Mouse (Mus musculus): Measurements from ENCODE around the gene Vhl.
"Not testable (repeated sequence)": the region's sequence is repeated elsewhere in the genome, so short reads cannot be mapped to it uniquely, and the experiment has no call there.

The Vhl gene

DNA sequence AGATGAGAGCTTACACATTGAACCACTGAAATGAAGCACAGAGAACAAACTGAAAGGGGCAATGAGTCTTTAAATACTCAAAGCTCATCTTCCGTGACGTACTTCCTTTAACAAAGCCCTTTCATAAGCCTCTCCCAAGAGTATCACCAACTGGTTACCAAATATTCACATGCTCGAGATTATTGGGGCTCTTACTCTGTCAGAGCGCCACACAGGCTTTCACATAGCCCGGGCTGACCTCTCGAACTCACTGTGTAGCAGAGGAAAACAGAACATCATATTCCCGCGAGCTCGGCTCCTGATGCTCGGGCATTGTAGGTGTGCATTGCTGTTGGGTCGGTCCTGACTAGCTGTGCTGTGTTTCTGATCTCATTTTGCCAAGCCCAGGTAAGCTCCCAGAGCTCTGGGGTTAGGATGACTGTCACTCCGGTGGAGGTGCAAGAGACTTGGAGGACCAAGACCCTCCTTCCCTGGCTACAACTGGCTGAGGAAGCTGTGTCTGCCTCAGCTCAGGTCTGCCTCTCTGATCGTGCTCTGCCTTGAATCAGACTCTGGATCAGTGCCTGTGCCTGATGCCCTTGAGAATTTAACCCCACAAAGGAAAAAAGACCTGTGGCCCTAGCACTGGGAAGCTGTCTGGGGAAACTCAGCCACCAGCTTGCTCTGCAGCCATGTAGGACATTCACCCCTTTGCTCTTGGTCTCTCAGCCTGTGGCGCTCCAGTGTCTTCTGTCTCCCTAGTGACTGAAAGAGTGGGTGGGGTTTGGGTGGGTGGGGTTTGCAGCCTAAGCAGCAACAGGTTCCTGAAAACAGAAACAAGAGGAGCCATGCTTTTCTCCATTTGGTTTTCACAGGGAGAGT is 37.0 kb downstream of the Vhl start:
- DNase-seq (ENCODE audit: low read depth, low spot score) = no peak

GRCm38 (mm10) chr6:113661353-113662241 is 37.8 kb downstream of the Vhl start:
- no peak for DNase-seq (ENCODE audit: low read depth, low spot score)

GRCm38 (mm10) chr6:113662964-113663700 is 39.4 kb downstream of the Vhl start:
- no peak for DNase-seq (ENCODE audit: low read depth, low spot score)

DNA sequence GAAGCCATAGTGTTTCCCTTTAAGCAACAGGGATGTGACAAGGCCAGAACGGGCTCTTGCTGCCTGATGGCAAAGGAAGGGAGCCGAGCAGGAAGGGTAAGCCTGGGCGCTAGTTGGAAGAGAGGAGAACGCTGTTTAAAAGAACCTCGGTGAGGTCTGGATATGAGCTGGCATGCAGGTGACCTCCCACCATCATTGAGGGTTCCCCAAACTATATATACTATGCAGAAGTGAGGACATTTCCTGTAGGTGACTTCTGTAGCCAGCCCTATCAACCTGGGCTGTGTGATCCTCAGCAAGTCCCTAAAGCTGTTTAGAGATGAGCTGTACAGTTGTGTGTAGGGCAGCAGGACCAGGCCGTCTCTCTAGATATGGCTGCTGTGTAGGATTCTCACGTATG is 40.5 kb downstream of the Vhl start:
- DNase-seq (ENCODE audit: low read depth, low spot score) = no peak

GRCm38 (mm10) chr6:113667611-113668122 is 43.9 kb downstream of the Vhl start:
- DNase-seq (ENCODE audit: low read depth, low spot score) = no peak

DNA sequence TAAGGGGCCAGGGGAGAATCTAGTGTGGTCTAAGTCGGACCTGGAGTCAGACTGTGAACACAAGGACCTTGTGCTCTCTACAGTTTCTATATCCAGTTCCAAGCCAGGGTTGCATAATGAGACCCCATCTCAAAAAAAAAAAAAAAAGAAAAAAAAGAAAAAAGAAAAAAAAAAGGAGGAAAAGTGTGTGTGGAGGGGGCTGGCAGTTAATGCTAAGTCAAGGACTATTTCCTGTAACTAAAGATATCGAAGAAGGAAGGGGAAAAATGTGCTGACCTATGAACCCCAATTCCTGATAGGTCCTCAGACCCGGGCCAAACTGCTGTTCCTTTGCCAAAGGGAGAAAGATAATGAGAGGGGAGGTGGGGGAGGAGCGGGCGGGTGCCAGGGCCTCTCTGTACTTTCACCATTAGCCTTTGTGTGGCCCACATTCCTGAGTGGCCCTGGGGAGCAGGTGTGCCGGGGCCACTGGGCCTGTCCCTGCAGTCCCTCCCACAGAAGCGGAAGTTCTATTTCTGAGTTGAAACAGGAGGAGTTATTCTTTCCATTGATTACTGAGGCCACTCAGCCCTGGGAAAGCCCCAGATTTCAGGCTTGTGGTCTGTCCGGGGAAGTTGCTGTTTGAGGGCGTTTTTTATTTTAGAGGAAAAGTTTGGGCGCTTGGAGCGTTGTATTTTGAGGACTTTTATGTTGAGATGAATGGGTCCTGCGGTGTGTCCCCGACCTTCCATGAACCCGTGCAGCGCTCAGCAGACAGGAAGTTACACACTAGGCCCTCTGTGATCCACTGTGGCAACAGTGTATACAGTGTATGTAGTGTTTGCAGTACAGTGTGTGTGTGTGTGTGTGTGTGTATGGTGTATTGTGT is 44.8 kb downstream of the Vhl start:
- no peak for DNase-seq (ENCODE audit: low read depth, low spot score)

DNA sequence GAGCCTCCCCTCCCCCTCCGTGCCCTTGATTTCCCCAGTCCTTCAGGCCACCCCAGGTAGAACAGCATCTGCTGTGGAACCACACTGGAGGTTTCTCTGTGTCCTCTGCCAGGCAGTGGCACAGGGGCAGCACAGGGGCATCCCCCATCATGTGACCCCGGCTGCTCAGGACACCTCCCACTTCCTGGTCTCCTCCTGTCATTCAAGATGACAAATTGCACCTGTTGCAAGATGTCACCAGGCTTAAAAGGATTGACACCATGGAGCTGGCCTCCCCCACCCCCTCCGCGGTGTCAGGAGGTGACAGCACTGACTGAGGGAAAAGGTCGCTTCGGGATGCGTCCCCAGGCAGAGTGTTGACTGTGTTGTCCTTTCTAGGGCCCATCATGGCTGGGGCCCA is 46.1 kb downstream of the Vhl start:
- DNase-seq (ENCODE audit: low read depth, low spot score) = no peak

- DNase-seq (ENCODE audit: low read depth, low spot score) = not testable (repeated sequence)
Observed at GRCm38 (mm10) chr6:113672029-113672428, 48.3 kb downstream of the Vhl start.

DNA sequence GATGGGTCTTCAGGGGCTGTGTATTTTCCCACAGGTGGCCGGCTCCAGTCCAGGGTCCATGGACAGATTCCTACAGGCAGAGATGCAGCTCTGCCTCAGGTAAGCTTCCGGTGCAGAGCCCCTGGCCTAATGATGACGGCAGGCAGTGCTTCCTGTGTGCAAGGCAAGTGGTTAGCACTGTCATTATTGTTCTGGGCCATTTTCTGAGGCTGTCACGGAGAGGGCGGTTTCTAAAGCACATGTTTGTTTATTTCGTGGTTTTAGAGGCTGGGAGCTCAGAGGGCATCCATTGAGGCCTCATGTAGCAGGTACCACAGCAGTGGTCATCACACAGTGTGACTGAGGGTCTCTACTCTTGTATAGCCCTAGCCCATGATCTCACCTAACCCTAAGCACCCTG is 49.2 kb downstream of the Vhl start:
- no peak for DNase-seq (ENCODE audit: low read depth, low spot score)

- no peak for DNase-seq (ENCODE audit: low read depth, low spot score)
Observed at GRCm38 (mm10) chr6:113675234-113675633, 51.5 kb downstream of the Vhl start.

GRCm38 (mm10) chr6:113675991-113676390 is 52.2 kb downstream of the Vhl start:
- no peak for DNase-seq (ENCODE audit: low read depth, low spot score)

DNA sequence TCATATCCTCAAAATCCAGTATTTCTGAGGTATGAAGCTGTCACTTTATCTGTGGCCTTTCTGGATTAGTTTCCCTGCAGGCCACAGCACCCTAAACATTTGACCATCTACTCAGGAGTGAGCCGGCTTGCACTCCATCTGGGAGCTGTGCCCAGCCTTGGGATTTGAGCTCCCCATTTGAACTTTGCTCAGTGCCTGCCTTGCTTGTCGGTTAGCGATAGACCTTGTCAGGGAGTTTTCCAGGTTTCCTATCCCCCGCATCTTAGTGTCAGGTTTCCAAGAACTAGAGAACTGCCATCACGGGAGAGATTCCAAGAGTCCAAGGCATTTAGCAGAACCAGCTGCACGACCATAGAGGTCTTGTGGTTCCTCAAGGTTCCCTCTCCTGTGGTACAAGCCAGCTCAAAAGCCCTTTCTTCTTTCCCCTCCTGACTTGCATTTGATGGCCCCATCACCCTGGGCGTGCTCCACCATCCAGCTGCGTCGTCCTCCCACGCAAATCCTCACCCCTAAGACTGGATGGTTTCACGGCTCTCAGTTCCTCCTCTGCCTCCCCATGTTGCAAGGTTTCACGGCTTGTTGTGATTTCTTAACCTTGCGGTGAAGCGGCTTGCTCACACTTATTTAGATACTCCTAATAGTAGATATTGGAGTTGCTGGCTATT is 53.4 kb downstream of the Vhl start:
- no peak for DNase-seq (ENCODE audit: low read depth, low spot score)

- no peak for DNase-seq (ENCODE audit: low read depth, low spot score)
Observed at GRCm38 (mm10) chr6:113678246-113679012, 54.7 kb downstream of the Vhl start.

DNA sequence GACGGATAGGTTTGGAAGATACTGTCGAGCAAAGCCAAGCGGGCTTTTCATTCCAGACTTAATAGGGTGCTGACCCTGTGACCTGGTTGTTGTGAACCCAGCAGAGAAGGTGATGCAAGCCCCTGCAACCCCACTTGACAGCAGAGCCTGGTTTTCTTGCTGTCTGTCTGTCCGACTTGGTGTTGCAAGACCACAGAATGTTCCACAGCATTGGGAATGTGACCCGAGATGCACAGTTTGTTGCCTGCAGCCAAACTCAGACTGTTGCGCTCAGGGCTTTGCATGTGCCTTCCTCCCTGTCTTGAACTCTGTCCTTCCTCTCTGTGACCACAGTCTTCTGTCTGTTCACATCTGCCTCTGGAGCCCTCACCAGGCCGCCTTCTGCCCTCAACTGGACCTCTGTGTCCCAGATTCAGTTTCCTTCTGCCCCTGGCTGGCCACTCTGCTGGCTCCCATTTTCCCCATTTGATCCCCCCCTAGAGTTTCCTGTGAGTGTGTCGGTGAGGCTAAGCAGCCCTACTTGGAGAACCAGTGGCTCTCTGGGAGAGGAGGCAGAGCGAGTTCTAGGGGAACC is 56.3 kb downstream of the Vhl start:
- DNase-seq (ENCODE audit: low read depth, low spot score) = no peak

Measured in telencephalon, adult 2 months (tissue).